Mouse (Mus musculus): ENCODE measurements around the gene Olfr1034. TPM values are rescaled to one million over a fixed set of nuclear protein-coding genes. Genes with fewer than 3 reads are reported as not detected.

Gene Olfr1034
- polyA plus RNA-seq, 1 experiment, result 0.13 TPM

DNA sequence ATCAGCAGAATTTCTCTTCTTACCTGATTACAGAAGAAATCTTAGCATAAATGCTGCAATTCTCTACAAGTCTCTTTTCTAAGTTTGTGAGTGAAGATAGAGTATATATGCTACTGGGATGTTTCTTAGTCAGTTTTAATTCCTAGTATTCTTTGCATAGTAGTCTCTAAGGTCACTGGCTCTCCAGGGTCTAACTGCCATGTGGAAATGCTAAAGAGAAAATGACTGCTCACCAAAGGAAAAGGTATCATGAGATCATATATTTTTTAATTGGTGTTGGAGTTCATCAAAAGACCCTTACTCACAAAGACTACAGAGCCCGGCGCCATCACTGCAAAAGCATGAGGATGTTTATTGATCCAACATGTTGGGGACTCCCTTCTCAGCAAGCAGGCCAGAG lies 41.6 kb downstream of the Olfr1034 start, which contains the start of gene Olfr1037:
Olfr1037 (minus strand) TSS at position 101 of the 400 bp plus-strand sequence.
- Histone ChIP-seq H3K27me3 (replicated peaks; ENCODE audit: control insufficient read depth, insufficient read depth, low read length) (no peaks in the 10 kb centered on the region), H3K4me3 (ENCODE audit: insufficient read depth, low read depth, low read length) (no peak within 1 kb of the TSS), H3K36me3 (ENCODE audit: control insufficient read depth, insufficient read depth, low read length) (no peaks in the 10 kb centered on the region), H3K27ac (ENCODE audit: insufficient read depth, low read depth, low read length) (no peak within 1 kb of the TSS), H3K4me1 (ENCODE audit: control insufficient read depth, insufficient read depth, low read length) (no peaks in the 10 kb centered on the region)
- no peak for DNase-seq
- no peak for TF ChIP-seq CTCF (conservative IDR thresholded peaks at IDR 0.05; ENCODE audit: insufficient read depth, insufficient read length, low read depth, low read length)
- no peak for TF ChIP-seq POLR2A (IDR thresholded peaks at IDR 0.05; ENCODE audit: low read depth, low read length)
- WGBS, result 95% methylated on average over 2 of the region's 2 CpGs

Other genes with a start within 250 kb of the Olfr1034 start
- gene Olfr1016, start 243.3 kb upstream of the Olfr1034 start, polyA plus RNA-seq (2012; rRNA removed), result not detected in 2 replicates
- gene Olfr1018, start 227.4 kb upstream of the Olfr1034 start, polyA plus RNA-seq (2012; rRNA removed), result not detected in 2 replicates
- not detected in 2 replicates for gene Olfr1019, start 200.4 kb upstream of the Olfr1034 start, polyA plus RNA-seq (2012; rRNA removed)
- not detected in 2 replicates for gene Olfr1020, start 198.8 kb upstream of the Olfr1034 start, polyA plus RNA-seq (2012; rRNA removed)
- gene Olfr1022, start 177.3 kb upstream of the Olfr1034 start, polyA plus RNA-seq (2012; rRNA removed), result not detected in 2 replicates
- gene Olfr1023, start 160.2 kb upstream of the Olfr1034 start, polyA plus RNA-seq (2012; rRNA removed), result not detected in 2 replicates
- gene Olfr1024, start 140.8 kb upstream of the Olfr1034 start, polyA plus RNA-seq (2012; rRNA removed), result not detected in 2 replicates
- gene Olfr1025-ps1, start 130.7 kb upstream of the Olfr1034 start, polyA plus RNA-seq (2012; rRNA removed), result not detected in 2 replicates
- not detected in 2 replicates for gene Olfr1026, start 124.3 kb upstream of the Olfr1034 start, polyA plus RNA-seq (2012; rRNA removed)
- not detected in 2 replicates for gene Olfr1028, start 95.4 kb upstream of the Olfr1034 start, polyA plus RNA-seq (2012; rRNA removed)
- gene Olfr1029, start 72.0 kb upstream of the Olfr1034 start, polyA plus RNA-seq (2012; rRNA removed), result 0.13 TPM in 1 of 2 replicates, not detected in the other
- not detected in 2 replicates for gene Olfr1030, start 66.6 kb upstream of the Olfr1034 start, polyA plus RNA-seq (2012; rRNA removed)
- gene Olfr1031, start 55.6 kb upstream of the Olfr1034 start, polyA plus RNA-seq (2012; rRNA removed), result not detected in 2 replicates
- gene Olfr1032, start 40.3 kb upstream of the Olfr1034 start, polyA plus RNA-seq (2012; rRNA removed), result not detected in 2 replicates
- 0.42 and 0.59 TPM in 2 replicates for gene Olfr1033, start 25.2 kb upstream of the Olfr1034 start, polyA plus RNA-seq (2012; rRNA removed)
- gene Olfr1036, start 28.1 kb downstream of the Olfr1034 start, polyA plus RNA-seq (2012; rRNA removed), result not detected in 2 replicates
- gene Olfr1037, start 41.5 kb downstream of the Olfr1034 start, polyA plus RNA-seq (2012; rRNA removed), result not detected in 2 replicates
- not detected in 2 replicates for gene Olfr1039, start 90.1 kb downstream of the Olfr1034 start, polyA plus RNA-seq (2012; rRNA removed)
- gene Olfr1040, start 100.9 kb downstream of the Olfr1034 start, polyA plus RNA-seq (2012; rRNA removed), result not detected in 2 replicates
- gene Olfr1042, start 116.0 kb downstream of the Olfr1034 start, polyA plus RNA-seq (2012; rRNA removed), result not detected in 2 replicates
- not detected in 2 replicates for gene Olfr1043, start 121.7 kb downstream of the Olfr1034 start, polyA plus RNA-seq (2012; rRNA removed)
- not detected in 2 replicates for gene Olfr1044, start 132.0 kb downstream of the Olfr1034 start, polyA plus RNA-seq (2012; rRNA removed)
- gene Olfr52, start 139.8 kb downstream of the Olfr1034 start, polyA plus RNA-seq (2012; rRNA removed), result not detected in 2 replicates
- gene Olfr1045, start 157.1 kb downstream of the Olfr1034 start, polyA plus RNA-seq (2012; rRNA removed), result not detected in 2 replicates
- not detected in 2 replicates for gene Olfr1046, start 173.5 kb downstream of the Olfr1034 start, polyA plus RNA-seq (2012; rRNA removed)
- not detected in 2 replicates for gene Olfr1047, start 185.5 kb downstream of the Olfr1034 start, polyA plus RNA-seq (2012; rRNA removed)
- gene Olfr1048, start 194.4 kb downstream of the Olfr1034 start, polyA plus RNA-seq (2012; rRNA removed), result not detected in 2 replicates
- not detected in 2 replicates for gene Olfr1049, start 212.5 kb downstream of the Olfr1034 start, polyA plus RNA-seq (2012; rRNA removed)
- gene Olfr1051, start 233.2 kb downstream of the Olfr1034 start, polyA plus RNA-seq (2012; rRNA removed), result not detected in 2 replicates
- not detected in 2 replicates for gene Olfr1052, start 246.6 kb downstream of the Olfr1034 start, polyA plus RNA-seq (2012; rRNA removed)

Data from kidney, adult 2 months (tissue).